Mouse (Mus musculus) small intestine, adult 2 months (tissue): ENCODE data around the gene Iqce. TPM values are rescaled to one million over a fixed set of nuclear protein-coding genes. Genes with fewer than 3 reads are reported as not detected.
A peak's percentile ranks its signal among the peaks of the same experiment; 100 is the strongest.

ENCODE experiments used
- H3K27ac ChIP-seq: fragments of 200-500 bp; 2 replicates; pipeline ENCODE4 v1.5.1; 2012; ENCODE audit warnings: low read depth, low read length, control low read depth, inconsistent platforms; ENCODE audit not compliant: insufficient read depth
- H3K27me3 ChIP-seq: fragments of 200-500 bp; 2 replicates; pipeline ENCODE4 v1.6.1; 2012; ENCODE audit warnings: mild to moderate bottlenecking, moderate library complexity, low read length, inconsistent platforms; ENCODE audit not compliant: control insufficient read depth, insufficient read depth
- H3K36me3 ChIP-seq: fragments of 200-500 bp; 2 replicates; pipeline ENCODE4 v1.6.1; 2012; ENCODE audit warnings: mild to moderate bottlenecking, low read length, control low read depth, inconsistent platforms; ENCODE audit not compliant: control insufficient read depth, insufficient read depth
- H3K4me1 ChIP-seq: fragments of 200-500 bp; 2 replicates; pipeline ENCODE4 v1.6.1; 2012; ENCODE audit warnings: low read length, inconsistent platforms, mixed read lengths; ENCODE audit not compliant: control insufficient read depth, insufficient read depth, insufficient read length
- H3K4me3 ChIP-seq: fragments of 200-500 bp; 2 replicates; pipeline ENCODE4 v1.5.1; 2012; ENCODE audit warnings: low read depth, mild to moderate bottlenecking, control low read depth, inconsistent platforms, low read length, moderate library complexity
- CTCF ChIP-seq: fragments of 200-500 bp; IDR thresholded peaks from 2 replicates; pipeline ENCODE4 v1.5.1; 2012; ENCODE audit warnings: low read depth, mild to moderate bottlenecking, control low read depth, inconsistent platforms, low read length, moderate library complexity, mixed read lengths; ENCODE audit not compliant: insufficient replicate concordance, insufficient read length; ENCODE audit errors: extremely low read depth
- POLR2A ChIP-seq: fragments of 200-500 bp; IDR thresholded peaks from 2 replicates; pipeline ENCODE4 v1.6.1; 2012; ENCODE audit warnings: low read depth, mild to moderate bottlenecking, control low read depth, inconsistent platforms, low read length, moderate library complexity
- WGBS: fragments of 180-500 bp; shearing (Covaris S2); methylation state at CpG from one replicate; pipeline ENCODE4 v1.1.7; 2018; 5-methylcytosine and 5-hydroxymethylcytosine counted together
- polyA plus RNA-seq: library from polyadenylated mRNA; depleted of rRNA; stranded (reverse); fragments of >200 nt; gene quantifications from 2 replicates; pipeline ENCODE4 v1.2.3, GENCODE M21; 2012; rRNA removed

Iqce gene
- 3.4 and 6.9 TPM in 2 replicates for polyA plus RNA-seq

GRCm38 (mm10) chr5:140702103-140702513 lies at the start of gene Iqce:
Gene Iqce (minus strand): TSS chr5:140702378.
- Histone ChIP-seq H3K27me3 (no peaks in the 10 kb centered on the region), H3K4me1 (peaks cover 19% of the 10 kb centered on the region), H3K4me3 (peak within 1 kb of the TSS; percentile 92), H3K36me3 (no peaks in the 10 kb centered on the region), H3K27ac (peak within 1 kb of the TSS; percentile 38; the same call in 1 of the 2 replicates)
- TF ChIP-seq CTCF: no peak
- TF ChIP-seq POLR2A: 0 out of 2 replicates have a peak, but pooled peaks have one; percentile 13
- 1% methylated on average over 33 of the region's 33 CpGs for WGBS

GRCm38 (mm10) chr5:140750925-140751324 lies 48.7 kb upstream of the Iqce start:
- H3K27me3 ChIP-seq: no peaks in the 10 kb centered on the region
- no peak overlapping the region for H3K27ac ChIP-seq
- no peak overlapping the region for H3K4me3 ChIP-seq
- no peaks in the 10 kb centered on the region for H3K36me3 ChIP-seq
- peaks cover 11% of the 10 kb centered on the region for H3K4me1 ChIP-seq
- no peak for TF ChIP-seq CTCF
- TF ChIP-seq POLR2A: no peak
- 0% methylated on average over 1 of the region's 2 CpGs for WGBS

GRCm38 (mm10) chr5:140749062-140749875 lies 47.1 kb upstream of the Iqce start:
- peaks cover 11% of the 10 kb centered on the region for H3K4me1 ChIP-seq
- H3K36me3 ChIP-seq: no peaks in the 10 kb centered on the region
- WGBS: 6% methylated on average over 12 of the region's 12 CpGs
- H3K27ac ChIP-seq: peak overlapping the region; percentile 7; the same call in 1 of the 2 replicates
- TF ChIP-seq CTCF (peak; percentile 77), POLR2A (no peak)
- H3K27me3 ChIP-seq: no peaks in the 10 kb centered on the region
- peak overlapping the region; percentile 44 for H3K4me3 ChIP-seq

- Histone ChIP-seq H3K36me3 (no peaks in the 10 kb centered on the region), H3K4me1 (peaks cover 11% of the 10 kb centered on the region), H3K27ac (peak overlapping the region; percentile 6; the same call in 1 of the 2 replicates), H3K27me3 (no peaks in the 10 kb centered on the region), H3K4me3 (no peak overlapping the region)
- TF ChIP-seq CTCF (no peak), POLR2A (no peak)
- WGBS: 19% methylated on average over 10 of the region's 10 CpGs
These were observed 46.2 kb upstream of the Iqce start for GRCm38 (mm10) chr5:140748425-140748824.

- H3K27me3 ChIP-seq: no peaks in the 10 kb centered on the region
- H3K4me3 ChIP-seq: no peak overlapping the region
- H3K4me1 ChIP-seq: peaks cover 3% of the 10 kb centered on the region
- TF ChIP-seq CTCF: no peak
- no peak for TF ChIP-seq POLR2A
- WGBS: 32% methylated on average over 12 of the region's 12 CpGs
- H3K36me3 ChIP-seq: no peaks in the 10 kb centered on the region
- no peak overlapping the region for H3K27ac ChIP-seq
These were observed 41.5 kb upstream of the Iqce start for GRCm38 (mm10) chr5:140743706-140744131.

GRCm38 (mm10) chr5:140741877-140742276 lies 39.7 kb upstream of the Iqce start:
- TF ChIP-seq POLR2A: no peak
- TF ChIP-seq CTCF: peak; percentile 11; the same call in 1 of the 2 replicates
- Histone ChIP-seq H3K27me3 (peaks cover 4% of the 10 kb centered on the region; the same call in 1 of the 2 replicates), H3K36me3 (no peaks in the 10 kb centered on the region), H3K4me3 (no peak overlapping the region), H3K27ac (no peak overlapping the region), H3K4me1 (no peaks in the 10 kb centered on the region; the same call in 1 of the 2 replicates)

GRCm38 (mm10) chr5:140741040-140741439 lies 38.9 kb upstream of the Iqce start:
- 74% methylated on average over 11 of the region's 11 CpGs for WGBS
- no peaks in the 10 kb centered on the region; the same call in 1 of the 2 replicates for H3K4me1 ChIP-seq

More at GRCm38 (mm10) chr5:140741040-140741439, 38.9 kb upstream of the Iqce start:
- H3K4me3 ChIP-seq: no peak overlapping the region
- H3K27ac ChIP-seq: no peak overlapping the region
- no peak for TF ChIP-seq CTCF
- no peaks in the 10 kb centered on the region for H3K36me3 ChIP-seq
- peaks cover 11% of the 10 kb centered on the region; the same call in 1 of the 2 replicates for H3K27me3 ChIP-seq
